ENCODE assay signal across 9 mouse cellular contexts in genomic region chr10:121474288-121474687, GRCm38 (mm10). TPM values are rescaled to one million over a fixed set of nuclear protein-coding genes. Genes with fewer than 3 reads are reported as not detected.
DNase-seq lines count a peak whose midpoint lies in the region; ATAC-seq lines count a peak whose summit lies in the region.
"Had no signal": no experiment of that assay in that cellular context is flagged by ENCODE, and none has a peak within 500 bp of the region (broad histone marks: within the 10 kb centered on the region; RNA-seq: fewer than 3 reads in every experiment).

No protein-coding gene starts in this region.

- no peak for ATAC-seq in lung, embryonic 16.5 days (ENCODE audit: low read depth)
- ATAC-seq in forebrain, embryonic 12.5 days (ENCODE audit: low FRiP score) = no peak
- ATAC-seq in limb, embryonic 13.5 days (ENCODE audit: low FRiP score, low read depth) = no peak
- no peak for ATAC-seq in stomach, embryonic 14.5 days (ENCODE audit: insufficient number of reproducible peaks, insufficient read depth, low FRiP score, low read depth)

- no peaks in the 10 kb centered on the region for H3K9me3 ChIP-seq in lung, embryonic 16.5 days (ENCODE audit: control insufficient read depth, low read length)
- H3K9me3 ChIP-seq in forebrain, embryonic 12.5 days = no peaks in the 10 kb centered on the region
- no peaks in the 10 kb centered on the region for H3K9me3 ChIP-seq in limb, embryonic 13.5 days
- no peaks in the 10 kb centered on the region for H3K9me3 ChIP-seq in stomach, embryonic 14.5 days (ENCODE audit: control insufficient read depth, low read depth, low read length)

- H3K27ac ChIP-seq in lung, embryonic 16.5 days (ENCODE audit: low read length) = no peak overlapping the region
- 0 out of 2 replicates have a peak overlapping the region, but pooled peaks have one; percentile 8 for H3K27ac ChIP-seq in forebrain, embryonic 12.5 days
- no peak overlapping the region for H3K27ac ChIP-seq in limb, embryonic 13.5 days
- H3K27ac ChIP-seq in stomach, embryonic 14.5 days (ENCODE audit: low read length) = no peak overlapping the region; the same call in 1 of the 2 replicates

- 18% methylated on average over 4 of the region's 4 CpGs for WGBS in lung, embryonic 16.5 days
- WGBS in forebrain, embryonic 12.5 days = 36% methylated on average over 4 of the region's 4 CpGs
- 9% methylated on average over 4 of the region's 4 CpGs for WGBS in limb, embryonic 13.5 days
- 23% methylated on average over 4 of the region's 4 CpGs for WGBS in stomach, embryonic 14.5 days

- no peaks in the 10 kb centered on the region for H3K36me3 ChIP-seq in lung, embryonic 16.5 days (ENCODE audit: control insufficient read depth, insufficient read depth, low read length)
- no peaks in the 10 kb centered on the region for H3K36me3 ChIP-seq in forebrain, embryonic 12.5 days (replicated peaks)
- no peaks in the 10 kb centered on the region for H3K36me3 ChIP-seq in limb, embryonic 13.5 days
- no peaks in the 10 kb centered on the region for H3K36me3 ChIP-seq in stomach, embryonic 14.5 days (ENCODE audit: control insufficient read depth, insufficient read depth, low read length)

- H3K27me3 ChIP-seq in lung, embryonic 16.5 days (ENCODE audit: control insufficient read depth, insufficient read depth, low read depth, low read length) = no peaks in the 10 kb centered on the region
- H3K27me3 ChIP-seq in forebrain, embryonic 12.5 days = peaks cover 25% of the 10 kb centered on the region
- no peaks in the 10 kb centered on the region for H3K27me3 ChIP-seq in limb, embryonic 13.5 days
- H3K27me3 ChIP-seq in stomach, embryonic 14.5 days (ENCODE audit: control insufficient read depth, insufficient read depth, low read length) = no peaks in the 10 kb centered on the region

- no peak for DNase-seq in lung, postnatal 36 days
- DNase-seq in cerebellum, postnatal 4 days (ENCODE audit: low spot score in 2 of 2) = no peak
- DNase-seq in left cerebral cortex, postnatal 10 days (ENCODE audit: extremely low spot score in 1 of 2, low spot score in 2 of 2) = no peak
- DNase-seq in retina, postnatal 1 day = no peak
- DNase-seq: adrenal gland, adult 8-10 months had no signal

- peaks cover 51% of the 10 kb centered on the region for H3K4me1 ChIP-seq in lung, embryonic 16.5 days (replicated peaks; ENCODE audit: control insufficient read depth, insufficient read depth, low read length)
- peaks cover 39% of the 10 kb centered on the region for H3K4me1 ChIP-seq in forebrain, embryonic 12.5 days
- H3K4me1 ChIP-seq in limb, embryonic 13.5 days = peaks cover 49% of the 10 kb centered on the region
- H3K4me1 ChIP-seq in stomach, embryonic 14.5 days (ENCODE audit: control insufficient read depth, insufficient read depth, low read length) = peaks cover 42% of the 10 kb centered on the region

- intact Hi-C loops in left cerebral cortex, postnatal 10 days (cut with DNase I) = loop anchor here (5.0 kb wide), 1 partner anchor 47 kb away; no protein-coding TSS in a partner anchor

- H3K9ac ChIP-seq in lung, embryonic 16.5 days (ENCODE audit: low read length) = peak overlapping the region; percentile 87
- no peak overlapping the region for H3K9ac ChIP-seq in forebrain, embryonic 12.5 days
- H3K9ac ChIP-seq in limb, embryonic 13.5 days = peak overlapping the region; percentile 84
- peak overlapping the region; percentile 90 for H3K9ac ChIP-seq in stomach, embryonic 14.5 days (replicated peaks; ENCODE audit: low read depth, low read length)

- peak overlapping the region; percentile 72 for H3K4me3 ChIP-seq in lung, embryonic 16.5 days (ENCODE audit: low read length)
- H3K4me3 ChIP-seq in forebrain, embryonic 12.5 days (replicated peaks) = 0 out of 2 replicates have a peak overlapping the region, but pooled peaks have one; percentile 64
- H3K4me3 ChIP-seq in limb, embryonic 13.5 days = peak overlapping the region; percentile 83
- H3K4me3 ChIP-seq in stomach, embryonic 14.5 days (ENCODE audit: low read depth, low read length) = peak overlapping the region; percentile 93

- H3K4me2 ChIP-seq in lung, embryonic 16.5 days (ENCODE audit: low read depth, low read length) = peak overlapping the region; percentile 74
- H3K4me2 ChIP-seq in forebrain, embryonic 12.5 days = peak overlapping the region; percentile 89
- H3K4me2 ChIP-seq in limb, embryonic 13.5 days (replicated peaks) = peak overlapping the region; percentile 86
- peak overlapping the region; percentile 72 for H3K4me2 ChIP-seq in stomach, embryonic 14.5 days (replicated peaks; ENCODE audit: low read depth, low read length)

RNA-seq across cellular contexts. Expression of gene Rassf3, which starts 1.9 kb away (rescaled TPM):
- 19.7 and 20.7 TPM in 2 replicates for polyA plus RNA-seq in lung, embryonic 16.5 days (2015; fragmentation: Nextera tagmentation; extraction: Ambion mirVana)
- 6.6 and 7.3 TPM in 2 replicates for polyA plus RNA-seq in forebrain, embryonic 12.5 days (2016; fragmentation: Nextera tagmentation; extraction: Ambion mirVana)
- polyA plus RNA-seq in limb, embryonic 13.5 days (2015; fragmentation: Nextera tagmentation; extraction: Ambion mirVana) = 17.8 and 18.1 TPM in 2 replicates
- polyA plus RNA-seq in stomach, embryonic 14.5 days (2014; fragmentation: Nextera tagmentation; extraction: Ambion mirVana) = 19.4 and 20.7 TPM in 2 replicates
- total RNA-seq in left cerebral cortex, postnatal 10 days (2021) = 10 to 100 TPM; 24.5 to 31.1 TPM
